Mouse (Mus musculus): ENCODE data around the gene Ltbp4. TPM values are rescaled to one million over a fixed set of nuclear protein-coding genes. Genes with fewer than 3 reads are reported as not detected.
A peak's percentile ranks its signal among the peaks of the same experiment; 100 is the strongest.

The Ltbp4 gene
- polyA plus RNA-seq, 1 experiment = 71.2 TPM

DNA sequence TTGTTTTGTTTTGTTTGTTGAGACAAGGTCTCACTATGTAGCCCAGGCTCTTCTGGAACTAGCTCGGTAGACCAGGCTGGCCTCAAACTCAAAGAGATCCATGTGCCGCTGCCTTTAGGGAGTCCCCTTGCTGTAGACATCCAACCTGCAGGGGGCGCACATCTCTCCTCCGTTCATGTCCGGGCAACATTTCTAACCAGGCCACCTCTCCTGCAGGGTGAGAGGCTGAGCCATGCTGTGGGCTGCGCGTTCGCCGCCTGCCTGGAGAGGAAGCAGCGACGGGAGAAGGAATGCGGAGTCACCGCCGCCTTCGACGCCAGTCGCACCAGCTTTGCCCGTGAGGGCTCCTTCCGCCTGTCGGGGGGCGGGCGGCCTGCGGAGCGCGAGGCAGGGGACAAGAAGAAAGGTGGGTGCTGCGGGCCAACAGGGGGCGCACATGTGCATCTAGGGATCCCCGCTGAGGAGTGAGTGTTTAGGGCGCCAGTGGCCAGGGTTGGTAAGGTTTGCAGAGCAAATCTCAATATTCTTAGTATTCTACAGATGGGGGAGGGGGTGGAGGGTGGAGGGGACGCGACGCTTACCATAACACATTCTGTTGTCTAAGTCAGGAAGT, 63.6 kb downstream of the Ltbp4 start:
- 68% methylated on average over 32 of the region's 32 CpGs for WGBS
- DNase-seq (ENCODE audit: low read depth, low spot score) = no peak

GRCm38 (mm10) chr7:27271423-27271822, 66.1 kb downstream of the Ltbp4 start:
- 90% methylated on average over 8 of the region's 8 CpGs for WGBS
- no peak for DNase-seq (ENCODE audit: low read depth, low spot score)

- WGBS = 80% methylated on average over 20 of the region's 20 CpGs
- DNase-seq (ENCODE audit: low read depth, low spot score) = no peak
Measured at GRCm38 (mm10) chr7:27266515-27267128, 70.9 kb downstream of the Ltbp4 start.

- DNase-seq (ENCODE audit: low read depth, low spot score) = no peak
- WGBS = 91% methylated on average over 12 of the region's 12 CpGs
Measured at GRCm38 (mm10) chr7:27264761-27265160, 72.7 kb downstream of the Ltbp4 start.

GRCm38 (mm10) chr7:27261888-27262287, 75.6 kb downstream of the Ltbp4 start:
- 82% methylated on average over 6 of the region's 6 CpGs for WGBS
- no peak for DNase-seq (ENCODE audit: low read depth, low spot score)

GRCm38 (mm10) chr7:27260856-27261255, 76.6 kb downstream of the Ltbp4 start:
- 66% methylated on average over 7 of the region's 7 CpGs for WGBS
- no peak for DNase-seq (ENCODE audit: low read depth, low spot score)

DNA sequence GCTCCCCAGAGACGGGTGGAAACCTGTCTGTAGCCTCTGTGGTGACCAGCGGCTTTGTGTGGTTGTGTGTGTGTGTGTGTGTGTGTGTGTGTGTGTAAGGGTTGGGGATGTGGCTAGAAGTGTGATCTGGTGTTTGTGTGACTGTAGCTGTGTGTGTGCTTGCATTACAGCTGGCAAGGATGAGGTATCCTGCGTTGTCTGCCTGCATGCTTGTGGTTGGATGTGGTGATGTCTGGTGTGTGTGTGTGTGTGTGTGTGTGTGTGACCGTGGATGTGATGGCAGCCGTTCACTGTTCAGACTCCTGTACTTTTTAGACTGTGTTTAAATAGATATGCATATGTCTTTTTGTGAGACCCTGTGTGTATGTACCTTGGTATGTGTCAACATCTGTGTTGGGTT, 77.7 kb downstream of the Ltbp4 start:
- WGBS = 33% methylated on average over 5 of the region's 5 CpGs
- no peak for DNase-seq (ENCODE audit: low read depth, low spot score)

- 26% methylated on average over 9 of the region's 9 CpGs for WGBS
Measured at GRCm38 (mm10) chr7:27259271-27259721, 78.2 kb downstream of the Ltbp4 start.

GRCm38 (mm10) chr7:27258205-27258899, 79.1 kb downstream of the Ltbp4 start, which contains the start of gene Numbl:
Gene Numbl (plus strand): TSS chr7:27258433.
- WGBS = 2% methylated on average over 47 of the region's 47 CpGs
- DNase-seq (ENCODE audit: low read depth, low spot score) = peak; percentile 71

More at GRCm38 (mm10) chr7:27259271-27259721, 78.2 kb downstream of the Ltbp4 start:
- DNase-seq (ENCODE audit: low read depth, low spot score) = no peak

DNA sequence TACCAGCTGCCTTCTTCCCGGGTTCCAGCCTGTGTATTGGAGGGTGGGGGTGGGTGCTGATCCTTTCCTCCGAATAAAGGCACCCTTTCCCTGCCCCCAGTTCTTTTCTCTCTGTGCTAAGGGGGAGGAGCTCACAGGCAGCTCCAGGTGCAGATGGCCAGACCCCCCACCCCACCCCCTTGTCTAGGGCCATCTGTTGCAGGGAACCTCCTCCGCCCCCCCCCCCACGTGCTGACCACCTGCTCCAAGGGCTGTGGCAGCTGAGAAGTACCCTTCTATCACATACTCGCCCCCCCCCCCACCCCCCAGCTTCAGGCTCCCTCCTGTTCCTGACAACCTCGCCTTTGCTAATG, 79.7 kb downstream of the Ltbp4 start:
- 16% methylated on average over 3 of the region's 6 CpGs for WGBS
- DNase-seq (ENCODE audit: low read depth, low spot score) = no peak

GRCm38 (mm10) chr7:27257046-27257851, 80.2 kb downstream of the Ltbp4 start:
- DNase-seq (ENCODE audit: low read depth, low spot score) = no peak
- WGBS = 37% methylated on average over 27 of the region's 27 CpGs

DNA sequence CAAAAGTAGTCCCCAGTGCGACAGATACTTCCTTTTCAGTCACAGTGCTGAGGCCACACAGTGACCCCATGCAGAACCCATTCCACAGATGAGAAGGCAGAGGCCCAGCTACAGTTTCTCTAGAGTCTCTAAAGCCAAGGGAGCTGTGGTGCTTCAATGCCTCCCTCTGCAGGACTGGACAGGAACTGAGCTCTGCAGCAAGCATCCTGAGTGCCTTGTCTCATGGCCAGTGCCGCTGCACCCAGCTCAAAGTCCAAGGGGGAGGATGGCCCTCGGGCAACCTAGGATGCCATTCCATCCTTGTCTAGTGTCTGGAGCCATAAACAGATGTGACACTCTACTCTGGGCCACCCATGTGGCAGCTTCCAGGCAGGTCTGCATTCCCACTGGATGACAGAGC, 81.8 kb downstream of the Ltbp4 start:
- DNase-seq (ENCODE audit: low read depth, low spot score) = no peak
- 37% methylated on average over 3 of the region's 3 CpGs for WGBS

Other genes with a start within 250 kb of the Ltbp4 start
- gene Cyp2f2, start 217.8 kb downstream of the Ltbp4 start, polyA plus RNA-seq (2012; rRNA removed) = 0.18 and 0.22 TPM in 2 replicates
- gene Cyp2t4, start 184.0 kb downstream of the Ltbp4 start, polyA plus RNA-seq (2012; rRNA removed) = not detected in 2 replicates
- 80.6 and 86.7 TPM in 2 replicates for gene Egln2, start 170.9 kb downstream of the Ltbp4 start, polyA plus RNA-seq (2012; rRNA removed)
- gene Rab4b, start 158.8 kb downstream of the Ltbp4 start, polyA plus RNA-seq (2012; rRNA removed) = 76.5 and 80.9 TPM in 2 replicates
- not detected in 2 replicates for gene Gm21983, start 156.6 kb downstream of the Ltbp4 start, polyA plus RNA-seq (2012; rRNA removed)
- gene Mia, start 156.5 kb downstream of the Ltbp4 start, polyA plus RNA-seq (2012; rRNA removed) = 0.85 and 2.2 TPM in 2 replicates
- 10.9 and 11.1 TPM in 2 replicates for gene BC024978, start 141.9 kb downstream of the Ltbp4 start, polyA plus RNA-seq (2012; rRNA removed)
- gene Snrpa, start 141.4 kb downstream of the Ltbp4 start, polyA plus RNA-seq (2012; rRNA removed) = 168 and 170 TPM in 2 replicates
- gene Itpkc, start 109.0 kb downstream of the Ltbp4 start, polyA plus RNA-seq (2012; rRNA removed) = 27.3 and 32.7 TPM in 2 replicates
- gene Coq8b, start 104.7 kb downstream of the Ltbp4 start, polyA plus RNA-seq (2012; rRNA removed) = 31.9 and 34.1 TPM in 2 replicates
- gene Numbl, start 79.3 kb downstream of the Ltbp4 start, polyA plus RNA-seq (2012; rRNA removed) = 6.4 and 6.6 TPM in 2 replicates
- gene Shkbp1, start 18.3 kb upstream of the Ltbp4 start, polyA plus RNA-seq (2012; rRNA removed) = 59.9 and 78.1 TPM in 2 replicates
- 0.22 TPM in 1 of 2 replicates, not detected in the other for gene Gm20479, start 19.7 kb upstream of the Ltbp4 start, polyA plus RNA-seq (2012; rRNA removed)
- 0.19 and 0.34 TPM in 2 replicates for gene Sptbn4, start 110.0 kb upstream of the Ltbp4 start, polyA plus RNA-seq (2012; rRNA removed)
- 60.1 and 72.7 TPM in 2 replicates for gene Blvrb, start 110.3 kb upstream of the Ltbp4 start, polyA plus RNA-seq (2012; rRNA removed)
- gene Sertad3, start 136.1 kb upstream of the Ltbp4 start, polyA plus RNA-seq (2012; rRNA removed) = 14.5 and 15.3 TPM in 2 replicates
- 54.5 and 60.4 TPM in 2 replicates for gene Sertad1, start 149.2 kb upstream of the Ltbp4 start, polyA plus RNA-seq (2012; rRNA removed)
- gene Prx, start 161.6 kb upstream of the Ltbp4 start, polyA plus RNA-seq (2012; rRNA removed) = 1.1 and 1.2 TPM in 2 replicates
- gene Hipk4, start 185.6 kb upstream of the Ltbp4 start, polyA plus RNA-seq (2012; rRNA removed) = 0.56 and 0.73 TPM in 2 replicates
- 61.4 and 63.0 TPM in 2 replicates for gene Pld3, start 215.5 kb upstream of the Ltbp4 start, polyA plus RNA-seq (2012; rRNA removed)
- gene 2310022A10Rik, start 215.5 kb upstream of the Ltbp4 start, polyA plus RNA-seq (2012; rRNA removed) = 15.9 and 16.6 TPM in 2 replicates

Data from large intestine, adult 2 months (tissue).